Mouse (Mus musculus): ENCODE measurements around the gene Cntnap2.
"Not testable (repeated sequence)": the region's sequence is repeated elsewhere in the genome, so short reads cannot be mapped to it uniquely, and the experiment has no call there.

Cntnap2 gene

GRCm38 (mm10) chr6:46205531-46205930 lies 1146.4 kb downstream of the Cntnap2 start:
- in situ Hi-C loops (cut with MboI; ENCODE audit: unreplicated experiment in 2 of 2): no loop called here

- in situ Hi-C loops (cut with MboI; ENCODE audit: unreplicated experiment in 2 of 2): no loop called here
These were observed 1173.7 kb downstream of the Cntnap2 start for GRCm38 (mm10) chr6:46232889-46233288.

- in situ Hi-C loops (cut with MboI; ENCODE audit: unreplicated experiment in 2 of 2): no loop called here
These were observed 1181.2 kb downstream of the Cntnap2 start for GRCm38 (mm10) chr6:46240349-46240748.

- in situ Hi-C loops (cut with MboI; ENCODE audit: unreplicated experiment in 2 of 2): no loop called here
These were observed 1204.0 kb downstream of the Cntnap2 start for GRCm38 (mm10) chr6:46263171-46263570.

- in situ Hi-C loops (cut with MboI; ENCODE audit: unreplicated experiment in 2 of 2): no loop called here
These were observed 1287.8 kb downstream of the Cntnap2 start for GRCm38 (mm10) chr6:46346946-46347345.

- in situ Hi-C loops (cut with MboI; ENCODE audit: unreplicated experiment in 2 of 2): no loop called here
These were observed 1301.9 kb downstream of the Cntnap2 start for GRCm38 (mm10) chr6:46361091-46361490.

GRCm38 (mm10) chr6:46362156-46362555 lies 1303.0 kb downstream of the Cntnap2 start:
- in situ Hi-C loops (cut with MboI; ENCODE audit: unreplicated experiment in 2 of 2): no loop called here

- in situ Hi-C loops (cut with MboI; ENCODE audit: unreplicated experiment in 2 of 2): no loop called here
These were observed 1339.8 kb downstream of the Cntnap2 start for GRCm38 (mm10) chr6:46398725-46399589.

- in situ Hi-C loops (cut with MboI; ENCODE audit: unreplicated experiment in 2 of 2): no loop called here
These were observed 1355.0 kb downstream of the Cntnap2 start for GRCm38 (mm10) chr6:46414154-46414553.

- in situ Hi-C loops (cut with MboI; ENCODE audit: unreplicated experiment in 2 of 2): no loop called here
These were observed 1355.4 kb downstream of the Cntnap2 start for GRCm38 (mm10) chr6:46414562-46414961.

GRCm38 (mm10) chr6:46419827-46420226 lies 1360.7 kb downstream of the Cntnap2 start:
- in situ Hi-C loops (cut with MboI; ENCODE audit: unreplicated experiment in 2 of 2): no loop called here

- in situ Hi-C loops (cut with MboI; ENCODE audit: unreplicated experiment in 2 of 2): no loop called here
These were observed 1361.2 kb downstream of the Cntnap2 start for GRCm38 (mm10) chr6:46420349-46420748.

- in situ Hi-C loops (cut with MboI; ENCODE audit: unreplicated experiment in 2 of 2): no loop called here
These were observed 1369.1 kb downstream of the Cntnap2 start for GRCm38 (mm10) chr6:46428231-46428630.

GRCm38 (mm10) chr6:46450917-46451638 lies 1391.9 kb downstream of the Cntnap2 start:
- in situ Hi-C loops (cut with MboI; ENCODE audit: unreplicated experiment in 2 of 2): no loop called here

- in situ Hi-C loops (cut with MboI; ENCODE audit: unreplicated experiment in 2 of 2): no loop called here
These were observed 1413.5 kb downstream of the Cntnap2 start for GRCm38 (mm10) chr6:46472683-46473082.

GRCm38 (mm10) chr6:46484392-46484791 lies 1425.2 kb downstream of the Cntnap2 start:
- in situ Hi-C loops (cut with MboI; ENCODE audit: unreplicated experiment in 2 of 2): no loop called here

- in situ Hi-C loops (cut with MboI; ENCODE audit: unreplicated experiment in 2 of 2): no loop called here
These were observed 1443.6 kb downstream of the Cntnap2 start for GRCm38 (mm10) chr6:46502786-46503185.

GRCm38 (mm10) chr6:46512841-46513240 lies 1453.7 kb downstream of the Cntnap2 start:
- in situ Hi-C loops (cut with MboI; ENCODE audit: unreplicated experiment in 2 of 2): no loop called here

GRCm38 (mm10) chr6:46537586-46537985 lies 1478.4 kb downstream of the Cntnap2 start:
- in situ Hi-C loops (cut with MboI; ENCODE audit: unreplicated experiment in 2 of 2): not testable (repeated sequence)

GRCm38 (mm10) chr6:46563470-46563869 lies 1504.3 kb downstream of the Cntnap2 start:
- in situ Hi-C loops (cut with MboI; ENCODE audit: unreplicated experiment in 2 of 2): no loop called here

GRCm38 (mm10) chr6:46575055-46575454 lies 1515.9 kb downstream of the Cntnap2 start:
- in situ Hi-C loops (cut with MboI; ENCODE audit: unreplicated experiment in 2 of 2): no loop called here

GRCm38 (mm10) chr6:46612365-46612764 lies 1553.2 kb downstream of the Cntnap2 start:
- in situ Hi-C loops (cut with MboI; ENCODE audit: unreplicated experiment in 2 of 2): no loop called here
